Mouse (Mus musculus): Measurements from ENCODE around the gene Hspa8. TPM values are rescaled to one million over a fixed set of nuclear protein-coding genes. Genes with fewer than 3 reads are reported as not detected.
"Not testable (repeated sequence)": the region's sequence is repeated elsewhere in the genome, so short reads cannot be mapped to it uniquely, and the experiment has no call there.

The Hspa8 gene
- polyA plus RNA-seq, 1 experiment from 2014 or later, result 2,718 TPM

- Histone ChIP-seq H3K4me2 (replicated peaks) (no peak overlapping the region), H3K27me3 (no peaks in the 10 kb centered on the region), H3K27ac (replicated peaks) (no peak overlapping the region), H3K4me3 (no peak overlapping the region), H3K9ac (replicated peaks) (no peak overlapping the region), H3K36me3 (no peaks in the 10 kb centered on the region), H3K4me1 (no peaks in the 10 kb centered on the region), H3K9me3 (no peaks in the 10 kb centered on the region)
- no peak for ATAC-seq (ENCODE audit: low FRiP score, low read depth)
- 59% methylated on average over 6 of the region's 6 CpGs for WGBS
These were observed 8.7 kb upstream of the Hspa8 start for GRCm38 (mm10) chr9:40791864-40792633.

- WGBS, result 95% methylated on average over 5 of the region's 5 CpGs
- Histone ChIP-seq H3K9ac (replicated peaks) (no peak overlapping the region), H3K36me3 (no peaks in the 10 kb centered on the region), H3K4me1 (no peaks in the 10 kb centered on the region; the same call in 1 of the 2 replicates), H3K4me2 (replicated peaks) (no peak overlapping the region), H3K27ac (replicated peaks) (no peak overlapping the region), H3K4me3 (no peak overlapping the region), H3K27me3 (no peaks in the 10 kb centered on the region), H3K9me3 (no peaks in the 10 kb centered on the region)
- ATAC-seq (ENCODE audit: low FRiP score, low read depth), result no peak
These were observed 7.2 kb upstream of the Hspa8 start for GRCm38 (mm10) chr9:40793581-40793980.

GRCm38 (mm10) chr9:40794251-40794650, 6.5 kb upstream of the Hspa8 start:
- no peak for ATAC-seq (ENCODE audit: low FRiP score, low read depth)
- WGBS, result 31% methylated on average over 5 of the region's 5 CpGs

DNA sequence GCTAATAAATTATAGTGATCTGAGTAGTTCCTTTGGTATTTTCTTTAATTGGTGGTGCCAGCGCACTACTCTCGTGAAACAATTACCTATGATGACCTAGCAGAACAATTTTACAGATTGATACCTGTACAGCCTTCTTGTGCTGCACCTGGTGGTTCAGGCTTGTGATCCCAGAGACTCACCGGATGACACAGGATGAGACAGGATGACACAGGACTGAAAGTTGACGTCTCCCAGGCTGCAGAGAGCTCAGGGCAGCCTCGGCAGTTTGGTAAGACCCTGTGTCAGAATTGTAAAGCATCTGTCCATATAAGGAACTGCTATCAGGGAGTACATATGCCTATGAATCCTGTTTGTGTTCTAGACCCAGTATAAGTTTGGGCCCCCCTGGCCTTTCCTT, 5.9 kb upstream of the Hspa8 start:
- H3K4me2 ChIP-seq (replicated peaks), result no peak overlapping the region
- no peaks in the 10 kb centered on the region for H3K27me3 ChIP-seq
- no peak overlapping the region for H3K27ac ChIP-seq (replicated peaks)
- no peak overlapping the region for H3K9ac ChIP-seq (replicated peaks)
- H3K36me3 ChIP-seq, result no peaks in the 10 kb centered on the region
- ATAC-seq (ENCODE audit: low FRiP score, low read depth), result no peak
- H3K4me1 ChIP-seq, result peaks cover 9% of the 10 kb centered on the region
- H3K4me3 ChIP-seq, result no peak overlapping the region
- H3K9me3 ChIP-seq, result no peaks in the 10 kb centered on the region
- 77% methylated on average over 5 of the region's 5 CpGs for WGBS

More at GRCm38 (mm10) chr9:40794251-40794650, 6.5 kb upstream of the Hspa8 start:
- no peak overlapping the region for H3K4me2 ChIP-seq (replicated peaks)
- peaks cover 4% of the 10 kb centered on the region for H3K4me1 ChIP-seq
- H3K27me3 ChIP-seq, result no peaks in the 10 kb centered on the region
- no peak overlapping the region for H3K4me3 ChIP-seq
- no peak overlapping the region for H3K27ac ChIP-seq (replicated peaks)
- no peaks in the 10 kb centered on the region for H3K36me3 ChIP-seq
- no peak overlapping the region for H3K9ac ChIP-seq (replicated peaks)
- no peaks in the 10 kb centered on the region for H3K9me3 ChIP-seq

DNA sequence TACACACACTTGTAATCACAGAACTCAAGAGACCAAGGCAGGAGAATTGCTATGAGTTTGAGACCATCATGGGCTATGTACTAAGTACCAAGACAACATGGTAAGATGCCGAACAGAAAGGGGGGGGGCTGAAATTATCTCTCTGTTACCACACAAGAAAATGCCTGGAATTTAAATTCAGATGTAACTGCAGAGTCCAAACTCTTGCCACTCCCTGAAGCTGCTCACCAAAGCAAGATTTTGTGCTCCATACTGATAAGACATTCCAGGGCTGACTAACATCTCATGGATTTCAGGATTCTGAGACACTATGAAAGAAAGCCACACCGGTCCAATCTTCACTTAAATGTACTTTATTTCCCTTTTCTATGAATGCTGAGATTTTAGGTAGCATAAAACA, 5.2 kb upstream of the Hspa8 start:
- H3K27ac ChIP-seq (replicated peaks), result no peak overlapping the region
- no peaks in the 10 kb centered on the region for H3K36me3 ChIP-seq
- H3K4me2 ChIP-seq (replicated peaks), result no peak overlapping the region
- no peak for ATAC-seq (ENCODE audit: low FRiP score, low read depth)
- peaks cover 10% of the 10 kb centered on the region for H3K4me1 ChIP-seq
- no peaks in the 10 kb centered on the region for H3K9me3 ChIP-seq
- 86% methylated on average over 2 of the region's 2 CpGs for WGBS
- no peak overlapping the region for H3K4me3 ChIP-seq
- H3K9ac ChIP-seq (replicated peaks), result no peak overlapping the region
- H3K27me3 ChIP-seq, result no peaks in the 10 kb centered on the region

DNA sequence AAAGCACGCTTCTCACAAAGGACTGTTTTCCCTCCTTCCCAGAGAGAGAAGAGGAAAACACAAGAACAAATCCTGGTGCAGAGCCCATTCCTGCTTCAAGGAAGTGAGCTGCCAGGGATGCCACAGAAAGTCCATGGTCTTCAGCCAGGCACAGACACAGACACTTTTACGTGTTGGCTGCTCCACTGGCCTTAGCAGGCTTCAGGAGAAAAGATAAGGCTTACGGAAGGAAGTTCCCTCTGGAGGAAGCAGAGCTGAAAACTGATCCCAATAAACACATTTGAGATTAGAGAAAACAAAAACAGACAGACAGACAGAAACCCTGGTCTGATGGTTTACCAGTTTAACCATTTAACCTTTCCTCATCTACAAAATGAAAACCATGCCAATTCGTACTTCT, 4.7 kb upstream of the Hspa8 start:
- no peak for ATAC-seq (ENCODE audit: low FRiP score, low read depth)
- no peaks in the 10 kb centered on the region for H3K9me3 ChIP-seq
- H3K9ac ChIP-seq (replicated peaks), result no peak overlapping the region
- H3K4me3 ChIP-seq, result no peak overlapping the region
- no peak overlapping the region for H3K27ac ChIP-seq (replicated peaks)
- no peaks in the 10 kb centered on the region for H3K27me3 ChIP-seq
- no peak overlapping the region for H3K4me2 ChIP-seq (replicated peaks)
- peaks cover 10% of the 10 kb centered on the region for H3K4me1 ChIP-seq
- no peaks in the 10 kb centered on the region for H3K36me3 ChIP-seq
- 75% methylated on average over 4 of the region's 4 CpGs for WGBS

GRCm38 (mm10) chr9:40798247-40798960, 2.4 kb upstream of the Hspa8 start:
- no peak overlapping the region; the same call in 1 of the 2 replicates for H3K9ac ChIP-seq (replicated peaks)
- ATAC-seq (ENCODE audit: low FRiP score, low read depth), result no peak
- WGBS, result 70% methylated on average over 9 of the region's 9 CpGs
- H3K27me3 ChIP-seq, result no peaks in the 10 kb centered on the region
- no peaks in the 10 kb centered on the region for H3K9me3 ChIP-seq
- H3K4me1 ChIP-seq, result peaks cover 11% of the 10 kb centered on the region
- no peak overlapping the region for H3K4me2 ChIP-seq (replicated peaks)
- peak overlapping the region; percentile 99; the same call in 1 of the 2 replicates for H3K27ac ChIP-seq (replicated peaks)
- peaks cover 8% of the 10 kb centered on the region for H3K36me3 ChIP-seq
- no peak overlapping the region for H3K4me3 ChIP-seq

GRCm38 (mm10) chr9:40799112-40799511, 1.7 kb upstream of the Hspa8 start:
- H3K4me2 ChIP-seq (replicated peaks), result peak overlapping the region; percentile 72; the same call in 1 of the 2 replicates
- no peak for ATAC-seq (ENCODE audit: low FRiP score, low read depth)
- H3K27me3 ChIP-seq, result no peaks in the 10 kb centered on the region
- H3K27ac ChIP-seq (replicated peaks), result peak overlapping the region; percentile 99; the same call in 1 of the 2 replicates
- WGBS, result 21% methylated on average over 3 of the region's 3 CpGs
- peaks cover 14% of the 10 kb centered on the region for H3K36me3 ChIP-seq
- peaks cover 18% of the 10 kb centered on the region for H3K4me1 ChIP-seq
- H3K4me3 ChIP-seq, result no peak overlapping the region
- no peaks in the 10 kb centered on the region for H3K9me3 ChIP-seq
- H3K9ac ChIP-seq (replicated peaks), result no peak overlapping the region

- Histone ChIP-seq H3K4me1 (peaks cover 24% of the 10 kb centered on the region), H3K4me2 (replicated peaks) (peak overlapping the region; percentile 72), H3K9me3 (no peaks in the 10 kb centered on the region), H3K27ac (replicated peaks) (peak overlapping the region; percentile 99), H3K4me3 (peak overlapping the region; percentile 99), H3K27me3 (no peaks in the 10 kb centered on the region), H3K36me3 (peaks cover 20% of the 10 kb centered on the region), H3K9ac (replicated peaks) (peak overlapping the region; percentile 73)
- peak; percentile 49 for ATAC-seq (ENCODE audit: low FRiP score, low read depth)
- 2% methylated on average over 30 of the region's 30 CpGs for WGBS
These were observed 815 bp upstream of the Hspa8 start for GRCm38 (mm10) chr9:40799837-40800501.

- peak; percentile 11; the same call in 1 of the 2 replicates for ATAC-seq (ENCODE audit: low FRiP score, low read depth)
- WGBS, result under 1% methylated on average over 28 of the region's 28 CpGs
- peaks cover 42% of the 10 kb centered on the region for H3K4me1 ChIP-seq
These were observed 1.1 kb downstream of the Hspa8 start for GRCm38 (mm10) chr9:40801614-40802532.

GRCm38 (mm10) chr9:40802533-40802875, 1.7 kb downstream of the Hspa8 start:
- H3K36me3 ChIP-seq, result peaks cover 42% of the 10 kb centered on the region
- peak overlapping the region; percentile 100 for H3K9ac ChIP-seq (replicated peaks)
- peaks cover 48% of the 10 kb centered on the region for H3K4me1 ChIP-seq
- ATAC-seq (ENCODE audit: low FRiP score, low read depth); H3K27me3 ChIP-seq; H3K27ac ChIP-seq (replicated peaks); H3K9me3 ChIP-seq: not testable (repeated sequence)
- peak overlapping the region; percentile 99 for H3K4me3 ChIP-seq
- peak overlapping the region; percentile 81 for H3K4me2 ChIP-seq (replicated peaks)
- 3% methylated on average over 8 of the region's 8 CpGs for WGBS

More at GRCm38 (mm10) chr9:40801614-40802532, 1.1 kb downstream of the Hspa8 start:
- Histone ChIP-seq H3K4me3 (peak overlapping the region; percentile 99), H3K27ac (replicated peaks) (peak overlapping the region; percentile 99), H3K36me3 (peaks cover 37% of the 10 kb centered on the region), H3K9ac (replicated peaks) (peak overlapping the region; percentile 100), H3K4me2 (replicated peaks) (peak overlapping the region; percentile 81)
- not testable (repeated sequence) for H3K27me3 ChIP-seq, H3K9me3 ChIP-seq
